Mouse (Mus musculus): ENCODE results near the gene Lrig1. TPM values are rescaled to one million over a fixed set of nuclear protein-coding genes. Genes with fewer than 3 reads are reported as not detected.

Gene Lrig1
- polyA plus RNA-seq, 1 experiment from 2014 or later, result 9.7 TPM

GRCm38 (mm10) chr6:94613235-94613895, 86.6 kb downstream of the Lrig1 start:
- no peak overlapping the region for H3K4me3 ChIP-seq
- H3K4me1 ChIP-seq, result peaks cover 13% of the 10 kb centered on the region; the same call in 1 of the 2 replicates
- no peak overlapping the region for H3K27ac ChIP-seq
- no peaks in the 10 kb centered on the region for H3K27me3 ChIP-seq (ENCODE audit: insufficient read depth, poor library complexity, severe bottlenecking)
- no peak for DNase-seq (ENCODE audit: low spot score)
- WGBS, result 82% methylated on average over 6 of the region's 6 CpGs
- no peaks in the 10 kb centered on the region for H3K9me3 ChIP-seq
- peaks cover 88% of the 10 kb centered on the region for H3K36me3 ChIP-seq

DNA sequence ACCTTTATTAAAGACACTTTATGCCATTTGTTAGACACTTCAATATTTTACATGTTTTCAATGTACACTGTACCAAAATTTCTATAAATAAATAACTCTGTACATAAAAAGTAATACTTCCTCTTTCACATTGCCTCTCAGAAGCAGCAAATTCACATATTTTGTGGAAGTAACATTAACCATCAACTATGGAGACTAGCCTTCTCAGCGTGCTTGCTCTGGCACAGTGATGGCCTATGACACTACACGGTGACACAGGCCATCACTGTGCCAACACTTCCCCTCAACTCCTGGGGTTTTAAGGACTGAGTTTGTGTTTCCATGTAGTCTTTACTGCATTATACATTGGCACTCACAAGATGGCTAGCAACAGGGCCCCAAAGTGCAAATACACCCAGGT, 95.4 kb downstream of the Lrig1 start:
- H3K4me1 ChIP-seq, result peaks cover 14% of the 10 kb centered on the region
- no peak overlapping the region for H3K4me3 ChIP-seq
- no peaks in the 10 kb centered on the region for H3K9me3 ChIP-seq
- 97% methylated on average over 2 of the region's 2 CpGs for WGBS
- peaks cover 72% of the 10 kb centered on the region for H3K36me3 ChIP-seq
- H3K27me3 ChIP-seq (ENCODE audit: insufficient read depth, poor library complexity, severe bottlenecking), result no peaks in the 10 kb centered on the region
- no peak for DNase-seq (ENCODE audit: low spot score)
- no peak overlapping the region for H3K27ac ChIP-seq

- 75% methylated on average over 3 of the region's 3 CpGs for WGBS
- H3K4me3 ChIP-seq, result no peak overlapping the region
- H3K4me1 ChIP-seq, result peaks cover 17% of the 10 kb centered on the region
- no peak overlapping the region for H3K27ac ChIP-seq
- H3K27me3 ChIP-seq (ENCODE audit: insufficient read depth, poor library complexity, severe bottlenecking), result no peaks in the 10 kb centered on the region
- no peak for DNase-seq (ENCODE audit: low spot score)
- peaks cover 70% of the 10 kb centered on the region for H3K36me3 ChIP-seq
- no peaks in the 10 kb centered on the region for H3K9me3 ChIP-seq
Observed at GRCm38 (mm10) chr6:94604072-94604471, 95.9 kb downstream of the Lrig1 start.

- no peak for DNase-seq (ENCODE audit: low spot score)
- H3K36me3 ChIP-seq, result peaks cover 47% of the 10 kb centered on the region
Observed at GRCm38 (mm10) chr6:94601811-94602210, 98.1 kb downstream of the Lrig1 start.

GRCm38 (mm10) chr6:94601101-94601500, 98.9 kb downstream of the Lrig1 start:
- Histone ChIP-seq H3K36me3 (peaks cover 40% of the 10 kb centered on the region), H3K4me3 (no peak overlapping the region), H3K4me1 (peaks cover 43% of the 10 kb centered on the region), H3K9me3 (no peaks in the 10 kb centered on the region), H3K27ac (no peak overlapping the region), H3K27me3 (ENCODE audit: insufficient read depth, poor library complexity, severe bottlenecking) (no peaks in the 10 kb centered on the region)
- WGBS, result 83% methylated on average over 5 of the region's 5 CpGs
- DNase-seq (ENCODE audit: low spot score), result no peak

More at GRCm38 (mm10) chr6:94601811-94602210, 98.1 kb downstream of the Lrig1 start:
- H3K4me3 ChIP-seq, result no peak overlapping the region
- peak overlapping the region; percentile 31 for H3K27ac ChIP-seq
- H3K27me3 ChIP-seq (ENCODE audit: insufficient read depth, poor library complexity, severe bottlenecking), result no peaks in the 10 kb centered on the region
- WGBS, result 69% methylated on average over 5 of the region's 5 CpGs
- peaks cover 37% of the 10 kb centered on the region for H3K4me1 ChIP-seq
- no peaks in the 10 kb centered on the region for H3K9me3 ChIP-seq

DNA sequence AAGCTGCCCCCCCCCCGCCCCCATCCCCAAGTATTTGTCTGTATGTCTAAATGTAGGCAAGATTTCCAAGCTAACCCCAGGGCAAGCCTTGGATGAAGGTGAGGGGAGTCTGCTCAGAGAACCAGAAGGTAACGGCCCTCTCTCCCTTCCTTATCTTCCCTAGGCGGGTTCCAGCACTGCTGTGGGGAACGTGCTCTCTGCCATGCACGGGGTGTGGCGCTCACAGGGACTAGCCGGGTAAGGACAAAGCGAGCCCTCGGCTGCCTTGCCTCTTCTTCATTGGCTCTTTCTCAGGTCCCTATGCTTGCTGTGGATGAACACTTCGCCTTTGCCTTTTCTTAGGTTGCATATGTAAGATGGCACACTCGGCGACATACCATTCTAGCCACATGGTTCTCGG, 100.9 kb downstream of the Lrig1 start:
- Histone ChIP-seq H3K27me3 (ENCODE audit: insufficient read depth, poor library complexity, severe bottlenecking) (no peaks in the 10 kb centered on the region), H3K36me3 (peaks cover 24% of the 10 kb centered on the region; the same call in 1 of the 2 replicates), H3K4me1 (peaks cover 64% of the 10 kb centered on the region), H3K27ac (no peak overlapping the region), H3K9me3 (no peaks in the 10 kb centered on the region), H3K4me3 (no peak overlapping the region)
- WGBS, result 76% methylated on average over 13 of the region's 13 CpGs
- no peak for DNase-seq (ENCODE audit: low spot score)

GRCm38 (mm10) chr6:94598421-94598820, 101.5 kb downstream of the Lrig1 start:
- no peak for DNase-seq (ENCODE audit: low spot score)
- Histone ChIP-seq H3K27ac (no peak overlapping the region), H3K27me3 (ENCODE audit: insufficient read depth, poor library complexity, severe bottlenecking) (no peaks in the 10 kb centered on the region), H3K4me1 (peaks cover 70% of the 10 kb centered on the region), H3K4me3 (no peak overlapping the region), H3K36me3 (peaks cover 20% of the 10 kb centered on the region; the same call in 1 of the 2 replicates), H3K9me3 (no peaks in the 10 kb centered on the region)
- WGBS, result 71% methylated on average over 12 of the region's 12 CpGs

- peak overlapping the region; percentile 73 for H3K27ac ChIP-seq
- DNase-seq (ENCODE audit: low spot score), result peak; percentile 73
- H3K27me3 ChIP-seq (ENCODE audit: insufficient read depth, poor library complexity, severe bottlenecking), result no peaks in the 10 kb centered on the region
- H3K9me3 ChIP-seq, result no peaks in the 10 kb centered on the region
- H3K36me3 ChIP-seq, result peaks cover 10% of the 10 kb centered on the region; the same call in 1 of the 2 replicates
- peaks cover 82% of the 10 kb centered on the region for H3K4me1 ChIP-seq
- WGBS, result 60% methylated on average over 10 of the region's 10 CpGs
- H3K4me3 ChIP-seq, result no peak overlapping the region
Observed at GRCm38 (mm10) chr6:94596761-94597485, 103.0 kb downstream of the Lrig1 start.

GRCm38 (mm10) chr6:94596051-94596760, 103.8 kb downstream of the Lrig1 start:
- Histone ChIP-seq H3K9me3 (no peaks in the 10 kb centered on the region), H3K27me3 (ENCODE audit: insufficient read depth, poor library complexity, severe bottlenecking) (no peaks in the 10 kb centered on the region), H3K4me3 (no peak overlapping the region), H3K4me1 (peaks cover 80% of the 10 kb centered on the region), H3K27ac (peak overlapping the region; percentile 73), H3K36me3 (peaks cover 10% of the 10 kb centered on the region; the same call in 1 of the 2 replicates)
- 93% methylated on average over 14 of the region's 14 CpGs for WGBS
- DNase-seq (ENCODE audit: low spot score), result peak; percentile 56

DNA sequence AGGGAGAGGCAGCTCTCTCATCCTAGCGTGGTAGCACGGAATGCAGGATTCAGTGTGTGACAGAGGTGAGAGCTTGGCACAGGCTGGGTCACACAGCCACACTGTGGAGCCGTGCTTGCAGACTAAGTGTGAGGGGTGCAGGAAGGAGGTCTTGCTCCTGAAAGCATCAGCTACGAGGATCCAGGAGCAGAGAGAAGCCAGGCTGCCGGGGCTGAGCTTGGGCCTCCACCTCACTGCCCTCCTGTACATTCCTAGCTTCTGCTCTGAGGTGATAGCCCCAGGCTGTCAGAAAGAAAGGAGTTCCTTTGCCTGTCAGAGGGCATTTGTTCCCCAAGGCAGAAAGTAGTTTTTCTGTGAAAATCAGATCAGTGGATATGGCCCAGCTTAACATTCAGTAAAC, 104.8 kb downstream of the Lrig1 start:
- Histone ChIP-seq H3K9me3 (no peaks in the 10 kb centered on the region), H3K27ac (peak overlapping the region; percentile 67; the same call in 1 of the 2 replicates), H3K36me3 (peaks cover 5% of the 10 kb centered on the region; the same call in 1 of the 2 replicates), H3K4me1 (peaks cover 76% of the 10 kb centered on the region), H3K27me3 (ENCODE audit: insufficient read depth, poor library complexity, severe bottlenecking) (no peaks in the 10 kb centered on the region), H3K4me3 (no peak overlapping the region)
- DNase-seq (ENCODE audit: low spot score), result peak; percentile 72
- WGBS, result 48% methylated on average over 5 of the region's 5 CpGs

DNA sequence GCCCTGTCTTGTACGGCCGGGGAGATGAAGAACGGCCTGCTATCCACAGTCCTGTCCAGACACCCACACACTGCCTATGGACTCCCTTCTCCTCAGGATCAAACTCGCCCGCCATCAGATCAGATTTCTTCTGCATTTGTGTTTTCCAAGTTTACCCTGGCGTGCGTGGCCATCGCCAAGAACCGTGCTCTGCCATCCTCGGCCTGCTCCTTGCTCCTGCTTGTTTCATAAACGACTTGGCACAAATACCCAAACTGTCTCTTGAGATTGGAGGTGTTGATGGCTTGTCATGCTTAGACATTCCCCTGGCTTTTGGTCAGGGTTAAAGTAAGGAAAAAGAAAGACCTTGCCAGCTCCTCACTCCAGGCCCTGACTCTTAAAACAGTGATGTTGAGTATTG, 105.2 kb downstream of the Lrig1 start:
- Histone ChIP-seq H3K27me3 (ENCODE audit: insufficient read depth, poor library complexity, severe bottlenecking) (no peaks in the 10 kb centered on the region), H3K36me3 (0 out of 2 replicates have a peak, but pooled peaks cover 2% of the 10 kb centered on the region), H3K9me3 (no peaks in the 10 kb centered on the region), H3K4me3 (no peak overlapping the region), H3K27ac (peak overlapping the region; percentile 67; the same call in 1 of the 2 replicates), H3K4me1 (peaks cover 76% of the 10 kb centered on the region)
- DNase-seq (ENCODE audit: low spot score), result peak; percentile 48
- 83% methylated on average over 11 of the region's 11 CpGs for WGBS

DNA sequence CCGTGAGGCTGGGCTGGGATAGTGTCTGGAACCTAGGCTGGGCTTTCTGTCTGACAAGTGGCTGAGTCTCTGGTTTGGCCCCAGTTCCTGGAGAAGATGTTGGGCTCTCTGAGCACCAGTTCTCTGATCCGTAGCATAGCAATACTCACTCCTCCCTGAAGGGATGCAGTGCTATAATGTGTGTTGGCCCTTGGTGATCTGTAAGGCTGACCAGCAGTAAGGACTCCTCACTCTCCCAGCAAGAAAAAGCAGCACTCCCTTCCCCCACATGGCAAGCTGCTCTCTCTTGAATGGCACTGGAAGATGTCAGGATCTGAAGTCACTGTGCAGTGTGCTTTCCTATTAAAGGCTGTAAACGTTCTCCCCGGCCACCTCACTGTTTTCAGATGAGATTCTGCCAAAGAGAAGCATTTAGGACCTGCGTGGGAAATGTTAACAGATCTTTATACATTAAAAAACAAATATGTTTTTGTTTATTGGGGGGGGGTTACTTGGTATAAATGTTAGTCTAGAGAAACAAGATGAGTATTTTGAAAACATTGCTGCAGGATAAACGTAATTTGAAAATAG, 105.8 kb downstream of the Lrig1 start:
- H3K27me3 ChIP-seq (ENCODE audit: insufficient read depth, poor library complexity, severe bottlenecking), result no peaks in the 10 kb centered on the region
- H3K27ac ChIP-seq, result peak overlapping the region; percentile 67; the same call in 1 of the 2 replicates
- peaks cover 74% of the 10 kb centered on the region for H3K4me1 ChIP-seq
- 55% methylated on average over 6 of the region's 6 CpGs for WGBS
- H3K9me3 ChIP-seq, result no peaks in the 10 kb centered on the region
- H3K36me3 ChIP-seq, result no peaks in the 10 kb centered on the region
- peak; percentile 53 for DNase-seq (ENCODE audit: low spot score)
- no peak overlapping the region for H3K4me3 ChIP-seq

Data from heart, embryonic 10.5 days (tissue).